Mouse (Mus musculus) brain, embryonic 14.5 days (tissue): ENCODE data around the gene Slc39a11. TPM values are rescaled to one million over a fixed set of nuclear protein-coding genes. Genes with fewer than 3 reads are reported as not detected.
A peak's percentile ranks its signal among the peaks of the same experiment; 100 is the strongest.

Experiments
- DNase-seq: peaks from one replicate; pipeline ENCODE4 v3.0.0-alpha.2; 2011; ENCODE audit warnings: low read depth
- CTCF ChIP-seq: fragments of 200-500 bp; IDR thresholded peaks from 2 replicates; pipeline ENCODE4 v1.5.1; 2012; ENCODE audit warnings: inconsistent platforms, mild to moderate bottlenecking, moderate library complexity, borderline replicate concordance; ENCODE audit not compliant: insufficient read depth, insufficient read length; ENCODE audit errors: extremely low read depth
- POLR2A ChIP-seq: fragments of 200-500 bp; IDR thresholded peaks from 2 replicates; pipeline ENCODE4 v1.6.1; 2012; ENCODE audit warnings: mild to moderate bottlenecking, inconsistent platforms, borderline replicate concordance; ENCODE audit not compliant: poor library complexity, insufficient read depth, insufficient read length, severe bottlenecking; ENCODE audit errors: extremely low read depth
- polyA plus RNA-seq: library from polyadenylated mRNA; depleted of rRNA; stranded (reverse); fragments of >200 nt; gene quantifications from 2 replicates; pipeline ENCODE4 v1.2.3, GENCODE M21; 2012

The Slc39a11 gene
- polyA plus RNA-seq, 1 experiment: 24.3 TPM

- TF ChIP-seq CTCF: no peak
- TF ChIP-seq POLR2A: no peak
These were observed 352.8 kb downstream of the Slc39a11 start for GRCm38 (mm10) chr11:113296912-113297625.

GRCm38 (mm10) chr11:113296162-113296561 lies 353.7 kb downstream of the Slc39a11 start:
- TF ChIP-seq POLR2A: no peak
- TF ChIP-seq CTCF: peak; percentile 92
- DNase-seq: peak; percentile 85

More at GRCm38 (mm10) chr11:113296912-113297625, 352.8 kb downstream of the Slc39a11 start:
- no peak for DNase-seq

GRCm38 (mm10) chr11:113294518-113294917 lies 355.4 kb downstream of the Slc39a11 start:
- no peak for TF ChIP-seq CTCF
- TF ChIP-seq POLR2A: no peak
- DNase-seq: peak; percentile 89

- no peak for DNase-seq
- TF ChIP-seq POLR2A (no peak), CTCF (no peak)
These were observed 356.8 kb downstream of the Slc39a11 start for GRCm38 (mm10) chr11:113292906-113293614.

- no peak for TF ChIP-seq CTCF
- no peak for TF ChIP-seq POLR2A
- peak; percentile 64 for DNase-seq
These were observed 357.8 kb downstream of the Slc39a11 start for GRCm38 (mm10) chr11:113291781-113292714.

- TF ChIP-seq CTCF (no peak), POLR2A (no peak)
- no peak for DNase-seq
These were observed 359.0 kb downstream of the Slc39a11 start for GRCm38 (mm10) chr11:113290911-113291310.

GRCm38 (mm10) chr11:113284951-113285741 lies 364.7 kb downstream of the Slc39a11 start:
- TF ChIP-seq POLR2A (no peak), CTCF (no peak)
- DNase-seq: peak; percentile 64

GRCm38 (mm10) chr11:113283376-113283811 lies 366.5 kb downstream of the Slc39a11 start:
- DNase-seq: peak; percentile 70
- TF ChIP-seq CTCF: no peak
- no peak for TF ChIP-seq POLR2A

GRCm38 (mm10) chr11:113278238-113278637 lies 371.6 kb downstream of the Slc39a11 start:
- TF ChIP-seq POLR2A: no peak
- TF ChIP-seq CTCF: no peak
- no peak for DNase-seq

GRCm38 (mm10) chr11:113277034-113277612 lies 372.8 kb downstream of the Slc39a11 start:
- DNase-seq: peak; percentile 81
- TF ChIP-seq POLR2A: no peak
- TF ChIP-seq CTCF: no peak
